Mouse (Mus musculus): ENCODE measurements around the gene Ptgds.

DNA sequence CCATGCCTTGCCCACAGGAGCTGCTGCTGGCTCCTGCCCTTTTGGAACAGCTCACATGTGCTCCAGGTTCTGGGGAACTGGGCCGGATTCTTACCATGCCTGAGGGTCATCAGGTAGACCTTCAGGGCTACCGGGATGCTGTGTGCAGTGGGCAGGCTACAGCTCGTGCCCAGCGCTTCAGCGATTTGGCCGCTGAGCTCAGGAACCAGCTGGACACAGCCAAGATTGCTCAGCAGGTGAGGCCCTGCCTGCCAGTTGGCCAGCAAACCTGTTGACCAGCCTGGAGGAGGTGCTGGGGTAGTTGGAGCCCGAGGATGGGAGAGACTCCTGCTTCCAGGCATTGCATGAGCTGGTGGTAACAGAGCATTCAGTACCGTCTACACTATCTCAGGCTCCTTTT lies 35.6 kb downstream of the Ptgds start:
- TF ChIP-seq CTCF (IDR thresholded peaks at IDR 0.05) (no peak), EP300 (IDR thresholded peaks at IDR 0.05) (no peak)

Data from lung, postnatal 0 days (tissue).